Mouse (Mus musculus) cerebellum, postnatal 10 days (tissue): Measurements from ENCODE around the gene Ccdc170.

ENCODE experiments used
- DNase-seq, 2 experiments: peaks; one replicate each; pipeline ENCODE4 v3.0.0; 2021; ENCODE audit warnings: mixed read lengths in 2 of 2

Gene Ccdc170

GRCm38 (mm10) chr10:4523078-4523477, 40.8 kb downstream of the Ccdc170 start:
- DNase-seq: no peak

DNA sequence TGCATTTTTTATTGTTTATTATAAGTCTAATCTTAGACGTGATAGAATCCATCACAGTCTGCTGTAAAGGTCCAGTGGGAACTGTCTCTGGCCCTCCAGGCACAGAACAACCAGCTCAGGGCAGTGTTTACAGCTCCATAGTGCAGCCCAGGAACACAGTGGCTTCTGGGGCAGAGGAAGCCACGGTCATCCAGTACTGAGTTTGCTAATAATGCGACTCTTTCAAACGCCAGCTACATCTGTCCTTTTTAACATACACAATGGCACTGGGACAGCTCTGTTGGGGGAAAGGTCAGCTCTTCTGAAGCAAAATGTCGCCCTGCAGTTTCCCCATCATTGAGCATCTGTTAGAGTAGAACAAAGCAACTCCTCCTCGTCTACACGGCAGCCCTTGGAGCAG, 45.7 kb downstream of the Ccdc170 start:
- DNase-seq: no peak

DNA sequence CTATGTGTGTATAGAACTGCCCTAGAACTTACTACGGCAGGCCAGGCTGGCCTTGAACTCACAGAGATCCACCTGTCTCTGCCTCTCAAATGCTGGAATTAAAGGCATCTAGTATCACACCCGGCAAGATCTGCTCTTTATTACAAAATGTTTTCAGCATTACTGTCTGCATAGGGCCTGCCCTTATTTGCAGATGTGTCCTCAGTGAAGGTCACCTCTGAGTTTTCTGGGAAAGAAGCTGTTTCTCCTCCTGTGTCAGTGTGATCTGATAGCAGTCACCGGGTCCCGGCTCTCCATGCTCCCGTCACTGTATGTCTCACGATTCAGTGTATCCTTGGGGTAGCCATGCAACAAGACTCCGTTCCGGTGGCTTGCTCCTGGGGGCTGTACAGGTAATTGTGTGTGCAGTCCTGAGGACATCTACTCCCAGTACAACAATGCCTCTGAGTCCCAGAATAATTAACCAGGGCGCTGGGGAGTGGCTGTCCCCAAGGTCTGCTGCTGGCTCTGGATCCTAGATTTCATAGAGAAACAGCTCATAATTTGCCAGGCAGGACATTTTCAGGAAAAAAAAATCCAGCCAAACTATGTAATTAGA, 48.4 kb downstream of the Ccdc170 start:
- DNase-seq: no peak

DNA sequence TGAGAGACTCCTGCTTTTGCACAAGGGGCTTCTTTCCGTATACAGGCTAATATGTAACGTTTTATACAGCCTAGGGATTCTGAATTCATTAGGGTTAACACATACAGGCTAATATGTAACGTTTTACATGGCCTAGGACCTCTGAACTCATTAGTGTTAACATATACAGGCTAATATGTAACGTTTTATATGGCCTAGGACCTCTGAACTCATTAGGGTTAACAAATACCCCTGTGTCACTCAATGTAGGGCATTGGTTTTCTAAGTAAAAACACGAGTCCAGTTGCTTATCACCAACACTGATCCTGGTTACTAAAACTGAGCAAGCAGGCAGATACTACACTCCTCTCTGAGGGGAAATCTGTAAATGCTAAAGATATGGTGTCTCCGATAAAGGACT, 49.6 kb downstream of the Ccdc170 start:
- DNase-seq: no peak

DNA sequence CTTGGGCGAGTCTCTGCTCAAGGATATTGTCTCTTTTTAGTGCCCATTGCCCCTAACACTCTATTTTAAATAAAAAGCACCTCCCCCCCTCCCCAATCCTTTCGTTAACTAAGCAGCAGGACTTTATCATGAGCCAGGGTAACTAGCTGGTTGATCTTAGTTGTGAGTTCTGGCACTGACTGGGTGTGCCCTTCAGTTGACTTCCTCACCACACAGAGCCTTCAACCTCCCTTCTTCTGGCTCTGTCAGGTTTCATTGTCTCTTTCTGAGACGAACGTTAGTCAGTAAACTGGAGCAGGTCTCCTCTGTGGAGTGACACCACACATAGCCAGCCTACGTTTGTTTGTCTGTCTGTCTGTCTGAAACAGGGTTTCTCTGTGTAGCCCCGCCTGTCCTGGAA, 50.4 kb downstream of the Ccdc170 start:
- no peak for DNase-seq

GRCm38 (mm10) chr10:4533873-4534272, 51.6 kb downstream of the Ccdc170 start:
- DNase-seq: peak in 1 of 2 experiments; percentile 18

GRCm38 (mm10) chr10:4545550-4545949, 63.2 kb downstream of the Ccdc170 start:
- DNase-seq: peak in 1 of 2 experiments; percentile 19

DNA sequence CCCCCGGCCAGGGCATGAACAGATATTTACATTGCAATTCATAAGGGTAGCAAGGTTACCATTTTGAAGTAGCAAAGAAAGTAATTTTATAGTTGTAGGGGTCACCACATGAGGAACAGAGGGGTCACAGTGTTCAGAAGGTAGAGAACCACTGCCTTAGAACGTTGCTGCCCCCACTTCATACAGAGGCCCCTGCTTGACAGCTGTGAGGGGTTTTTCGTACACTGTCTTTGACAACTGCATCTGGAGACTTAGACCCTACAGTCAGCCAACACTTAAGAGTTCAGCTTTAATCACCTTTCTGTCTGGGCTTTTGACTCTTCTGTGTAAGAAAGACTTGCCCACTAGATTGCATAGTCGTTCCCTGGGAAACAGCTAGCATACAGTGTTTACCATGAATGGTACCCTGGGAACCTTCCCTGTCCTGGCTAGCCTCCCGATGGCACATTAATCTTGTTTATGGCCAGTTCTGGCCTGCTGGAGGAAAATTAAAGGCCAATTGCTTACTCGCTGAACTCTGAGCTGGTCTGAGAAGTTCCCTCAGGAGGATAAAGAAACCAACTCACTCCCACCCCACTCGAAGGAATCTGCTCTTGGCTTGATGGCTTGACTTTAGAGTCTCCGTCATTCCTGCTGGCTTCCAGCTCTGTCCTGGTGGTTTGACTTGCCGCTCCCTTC, 71.3 kb downstream of the Ccdc170 start:
- DNase-seq: no peak

- no peak for DNase-seq
These were observed 74.6 kb downstream of the Ccdc170 start for GRCm38 (mm10) chr10:4556842-4557377.

DNA sequence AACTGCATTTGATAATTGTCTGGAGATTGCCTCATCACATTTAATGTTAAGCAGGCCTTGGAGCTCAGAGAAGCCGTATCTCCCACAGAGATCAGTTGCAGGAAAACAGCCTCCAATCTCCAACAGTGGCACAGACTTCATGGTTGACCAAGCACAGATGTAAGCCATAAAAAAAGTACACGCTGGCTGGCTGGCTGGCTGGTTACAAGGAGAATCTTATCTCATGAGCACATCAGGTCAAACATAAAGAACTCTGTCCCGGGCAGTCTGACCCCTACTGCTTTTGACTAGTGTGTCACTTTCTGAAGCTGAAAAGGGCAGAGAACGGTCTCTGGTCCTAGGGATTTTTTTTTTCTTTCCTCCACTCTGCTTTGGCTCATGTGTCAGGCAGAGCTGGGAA, 76.8 kb downstream of the Ccdc170 start:
- no peak for DNase-seq

DNA sequence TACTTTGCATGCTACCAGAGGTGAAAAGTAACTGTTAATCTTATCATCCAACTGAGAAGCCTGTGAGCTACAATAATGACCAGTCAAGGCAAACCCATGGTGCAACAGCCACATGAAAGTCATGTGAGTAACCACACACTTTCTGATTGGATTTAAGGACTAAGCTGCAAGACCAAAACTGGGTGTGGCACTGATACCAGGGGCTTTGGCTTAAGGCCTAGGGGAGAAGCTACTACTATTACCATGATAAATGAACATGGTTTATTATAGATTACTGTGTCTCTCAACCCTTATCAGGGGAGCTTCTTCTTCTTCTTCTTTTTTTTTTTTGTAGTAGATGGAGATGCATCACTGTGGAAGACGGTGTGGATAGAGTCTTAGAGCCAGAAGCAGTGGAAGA, 82.8 kb downstream of the Ccdc170 start:
- DNase-seq: no peak

DNA sequence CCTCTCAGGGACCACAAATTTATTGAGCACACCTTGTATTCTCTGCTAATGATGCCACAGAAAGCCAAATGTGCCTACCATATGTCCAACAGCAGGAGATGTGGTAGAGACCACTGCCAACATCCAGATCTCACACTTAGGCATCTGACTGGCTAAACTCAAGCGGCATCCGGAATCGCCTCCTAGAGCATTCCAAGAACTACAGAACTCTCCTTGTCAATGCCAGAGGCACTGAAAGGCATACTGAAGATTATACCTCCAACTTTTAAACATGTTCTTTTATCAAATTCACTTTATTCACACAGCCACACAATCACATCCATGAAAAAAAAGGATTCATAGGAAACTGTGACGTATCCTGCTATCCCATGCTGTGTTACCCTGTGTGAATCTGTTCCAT, 88.5 kb downstream of the Ccdc170 start:
- peak; percentile 37 to 39 for DNase-seq

- peak; percentile 64 to 68 for DNase-seq
These were observed 89.0 kb downstream of the Ccdc170 start for GRCm38 (mm10) chr10:4571304-4571703.

GRCm38 (mm10) chr10:4581905-4582304, 99.6 kb downstream of the Ccdc170 start:
- no peak for DNase-seq

GRCm38 (mm10) chr10:4586691-4587090, 104.4 kb downstream of the Ccdc170 start:
- DNase-seq: no peak

GRCm38 (mm10) chr10:4589576-4589975, 107.3 kb downstream of the Ccdc170 start:
- DNase-seq: peak; percentile 24 to 39

DNA sequence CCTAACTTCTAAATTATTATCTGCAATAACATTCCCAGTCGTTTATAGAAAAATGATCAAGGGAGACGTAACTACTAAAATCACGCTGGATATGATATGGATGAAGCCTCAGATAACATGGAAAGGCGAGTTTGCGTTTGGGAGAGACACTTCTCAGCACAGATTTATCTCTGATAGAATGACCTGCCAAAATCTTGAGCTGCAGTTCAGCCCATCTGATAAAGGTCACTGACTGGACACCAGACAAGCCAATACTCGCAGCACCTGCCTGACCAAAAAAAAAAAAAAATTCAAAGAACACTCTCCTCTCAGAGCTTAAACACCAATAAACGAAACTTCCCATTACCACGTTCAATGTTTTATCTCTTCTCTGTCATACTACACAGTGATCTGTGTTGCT, 108.7 kb downstream of the Ccdc170 start:
- no peak for DNase-seq

GRCm38 (mm10) chr10:4593828-4594227, 111.5 kb downstream of the Ccdc170 start:
- peak; percentile 29 to 57 for DNase-seq

- no peak for DNase-seq
These were observed 114.9 kb downstream of the Ccdc170 start for GRCm38 (mm10) chr10:4597211-4597610.

DNA sequence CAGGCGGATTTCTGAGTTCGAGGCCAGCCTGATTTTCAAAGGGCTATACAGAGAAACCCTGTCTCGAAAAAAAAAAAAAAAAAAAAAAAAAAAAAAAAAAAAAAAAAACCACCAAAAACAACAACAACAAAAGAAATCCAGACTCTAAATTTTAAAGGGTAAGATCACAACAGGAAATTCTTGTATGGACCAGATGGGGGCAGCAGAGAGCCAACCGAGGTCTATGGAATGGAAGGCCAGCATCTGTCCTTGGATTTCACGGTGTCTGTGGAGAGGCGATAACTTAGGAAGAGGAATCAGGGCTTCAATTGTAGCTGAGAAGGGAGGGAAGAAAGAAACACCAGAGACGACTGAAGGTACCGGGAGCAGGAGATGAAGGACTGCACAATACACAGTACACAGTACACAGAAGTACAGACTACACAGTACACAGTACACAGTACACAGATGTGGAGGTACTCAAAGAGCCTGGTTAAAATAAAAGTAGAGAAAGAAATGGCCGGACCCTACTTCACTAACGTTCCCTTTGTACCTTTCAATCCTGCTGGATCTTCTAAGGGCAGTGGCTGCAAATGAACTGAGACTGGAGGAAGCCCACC, 116.0 kb downstream of the Ccdc170 start:
- peak; percentile 83 to 87 for DNase-seq

GRCm38 (mm10) chr10:4598916-4599315, 116.6 kb downstream of the Ccdc170 start:
- peak; percentile 36 to 38 for DNase-seq

- peak; percentile 42 to 51 for DNase-seq
These were observed 117.3 kb downstream of the Ccdc170 start for GRCm38 (mm10) chr10:4599591-4599990.

- DNase-seq: no peak
These were observed 118.6 kb downstream of the Ccdc170 start for GRCm38 (mm10) chr10:4600796-4601474.
